Mouse (Mus musculus): ENCODE measurements around the gene Cib2.

Gene Cib2

GRCm38 (mm10) chr9:54544212-54544953, 15.6 kb downstream of the Cib2 start:
- no peak for DNase-seq

GRCm38 (mm10) chr9:54540801-54541200, 19.2 kb downstream of the Cib2 start:
- DNase-seq, result no peak

- no peak for DNase-seq
Measured at GRCm38 (mm10) chr9:54538684-54539083, 21.3 kb downstream of the Cib2 start, which contains the start of gene Sh2d7. Sh2d7 (plus strand) TSS chr9:54538984.

- no peak for DNase-seq
Measured at GRCm38 (mm10) chr9:54538244-54538643, 21.8 kb downstream of the Cib2 start.

GRCm38 (mm10) chr9:54537480-54537879, 22.5 kb downstream of the Cib2 start:
- no peak for DNase-seq

GRCm38 (mm10) chr9:54537030-54537429, 23.0 kb downstream of the Cib2 start:
- DNase-seq, result no peak

GRCm38 (mm10) chr9:54536236-54536635, 23.8 kb downstream of the Cib2 start:
- DNase-seq, result no peak

- DNase-seq, result peak; percentile 54
Measured at GRCm38 (mm10) chr9:54533975-54534374, 26.0 kb downstream of the Cib2 start.

- peak; percentile 43 for DNase-seq
Measured at GRCm38 (mm10) chr9:54532926-54533325, 27.1 kb downstream of the Cib2 start.

- no peak for DNase-seq
Measured at GRCm38 (mm10) chr9:54531421-54531820, 28.6 kb downstream of the Cib2 start.

- DNase-seq, result no peak
Measured at GRCm38 (mm10) chr9:54530836-54531235, 29.2 kb downstream of the Cib2 start.

GRCm38 (mm10) chr9:54529950-54530349, 30.1 kb downstream of the Cib2 start:
- DNase-seq, result no peak

- DNase-seq, result no peak
Measured at GRCm38 (mm10) chr9:54527694-54528093, 32.3 kb downstream of the Cib2 start.

GRCm38 (mm10) chr9:54520286-54520685, 39.7 kb downstream of the Cib2 start:
- no peak for DNase-seq

- no peak for DNase-seq
Measured at GRCm38 (mm10) chr9:54518921-54519320, 41.1 kb downstream of the Cib2 start.

GRCm38 (mm10) chr9:54515991-54516390, 44.0 kb downstream of the Cib2 start:
- DNase-seq, result no peak

- DNase-seq, result peak; percentile 54
Measured at GRCm38 (mm10) chr9:54502873-54503272, 57.1 kb downstream of the Cib2 start.

GRCm38 (mm10) chr9:54502111-54502495, 57.9 kb downstream of the Cib2 start:
- DNase-seq, result no peak

GRCm38 (mm10) chr9:54501453-54502110, 58.4 kb downstream of the Cib2 start, which contains the start of gene Dmxl2:
Dmxl2 (minus strand) TSS chr9:54501626.
- peak; percentile 93 for DNase-seq

GRCm38 (mm10) chr9:54500832-54501452, 59.1 kb downstream of the Cib2 start:
- peak; percentile 82 for DNase-seq

GRCm38 (mm10) chr9:54499791-54500190, 60.2 kb downstream of the Cib2 start:
- DNase-seq, result peak; percentile 41

GRCm38 (mm10) chr9:54499291-54499690, 60.7 kb downstream of the Cib2 start:
- DNase-seq, result peak; percentile 56
